Comparison of ENCODE assay signal across 9 mouse cellular contexts in the genomic region with DNA sequence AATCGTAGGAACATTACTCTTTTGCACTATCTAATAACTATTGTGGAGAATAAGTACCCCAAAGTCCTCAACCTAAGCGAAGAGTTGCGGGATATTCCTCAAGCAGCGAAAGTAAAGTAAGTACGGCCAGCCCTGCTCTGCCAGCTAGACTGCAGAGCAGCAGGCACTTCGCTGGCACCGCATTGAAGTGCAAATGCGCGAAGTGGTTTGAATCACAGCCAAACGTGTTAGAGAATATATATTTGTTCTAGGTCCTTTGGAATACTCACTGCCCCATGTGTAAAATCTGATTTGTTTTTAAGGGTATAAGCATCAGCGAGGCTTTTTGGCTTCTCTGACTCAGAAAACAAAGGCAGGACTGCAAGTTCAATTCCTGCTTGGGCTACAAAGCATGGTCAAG.
DNase-seq lines count a peak whose midpoint lies in the region; ATAC-seq lines count a peak whose summit lies in the region.
"Had no signal": no experiment of that assay in that cellular context is flagged by ENCODE, and none has a peak within 500 bp of the region (broad histone marks: within the 10 kb centered on the region; RNA-seq: fewer than 3 reads in every experiment).

No protein-coding gene starts in this region.

- no peak overlapping the region for H3K4me2 ChIP-seq in midbrain, embryonic 13.5 days (replicated peaks)
- no peak overlapping the region for H3K4me2 ChIP-seq in midbrain, embryonic 11.5 days
- H3K4me2 ChIP-seq in forebrain, embryonic 14.5 days (ENCODE audit: low read length), result no peak overlapping the region

- DNase-seq in heart, embryonic 10.5 days (ENCODE audit: low spot score), result no peak
- DNase-seq in heart, postnatal 36 days, result no peak
- no peak for DNase-seq in midbrain, embryonic 11.5 days (ENCODE audit: low spot score, missing footprints)
- peak; percentile 93 for DNase-seq in forebrain, embryonic 14.5 days (ENCODE audit: low spot score)
- DNase-seq in lung, postnatal 25 days (ENCODE audit: low spot score), result peak; percentile 31
- no peak for DNase-seq in embryo, embryonic 10 days (ENCODE audit: low spot score)
- DNase-seq: cerebellum, postnatal 36 days had no signal

- peak overlapping the region; percentile 65; the same call in 1 of the 2 replicates for H3K27ac ChIP-seq in heart, embryonic 10.5 days
- H3K27ac ChIP-seq in midbrain, embryonic 13.5 days, result 0 out of 2 replicates have a peak overlapping the region, but pooled peaks have one; percentile 30
- H3K27ac ChIP-seq in midbrain, embryonic 11.5 days (ENCODE audit: low read depth, low read length), result no peak overlapping the region
- peak overlapping the region; percentile 92 for H3K27ac ChIP-seq in forebrain, embryonic 14.5 days (ENCODE audit: low read depth, low read length)
- H3K27ac ChIP-seq: kidney, postnatal 0 days had no signal

- ATAC-seq in midbrain, embryonic 13.5 days, result no peak
- no peak for ATAC-seq in midbrain, embryonic 11.5 days (ENCODE audit: low FRiP score)
- ATAC-seq in forebrain, embryonic 14.5 days, result peak; percentile 54; the same call in 1 of the 2 replicates

- no peaks in the 10 kb centered on the region for H3K9me3 ChIP-seq in heart, embryonic 10.5 days
- H3K9me3 ChIP-seq in midbrain, embryonic 13.5 days, result no peaks in the 10 kb centered on the region
- H3K9me3 ChIP-seq in midbrain, embryonic 11.5 days (ENCODE audit: control insufficient read depth, low read length), result no peaks in the 10 kb centered on the region
- no peaks in the 10 kb centered on the region for H3K9me3 ChIP-seq in forebrain, embryonic 14.5 days (replicated peaks; ENCODE audit: control insufficient read depth, low read length)

- H3K4me3 ChIP-seq in heart, embryonic 10.5 days, result no peak overlapping the region
- H3K4me3 ChIP-seq in midbrain, embryonic 13.5 days (replicated peaks), result no peak overlapping the region
- H3K4me3 ChIP-seq in midbrain, embryonic 11.5 days (ENCODE audit: low read depth, low read length), result no peak overlapping the region
- no peak overlapping the region for H3K4me3 ChIP-seq in forebrain, embryonic 14.5 days (ENCODE audit: low read depth, low read length)

- WGBS in heart, embryonic 10.5 days, result 92% methylated on average over 11 of the region's 11 CpGs
- WGBS in midbrain, embryonic 13.5 days, result 85% methylated on average over 11 of the region's 11 CpGs
- 92% methylated on average over 11 of the region's 11 CpGs for WGBS in midbrain, embryonic 11.5 days
- 30% methylated on average over 11 of the region's 11 CpGs for WGBS in forebrain, embryonic 14.5 days

- H3K4me1 ChIP-seq in heart, embryonic 10.5 days, result peaks cover 78% of the 10 kb centered on the region
- H3K4me1 ChIP-seq in midbrain, embryonic 13.5 days (replicated peaks), result peaks cover 13% of the 10 kb centered on the region
- H3K4me1 ChIP-seq in midbrain, embryonic 11.5 days (ENCODE audit: control insufficient read depth, insufficient read depth, low read length), result peaks cover 8% of the 10 kb centered on the region
- H3K4me1 ChIP-seq in forebrain, embryonic 14.5 days (ENCODE audit: control insufficient read depth, insufficient read depth, low read length), result peaks cover 32% of the 10 kb centered on the region

- H3K36me3 ChIP-seq in heart, embryonic 10.5 days, result peaks cover 78% of the 10 kb centered on the region
- H3K36me3 ChIP-seq in midbrain, embryonic 13.5 days, result peaks cover 85% of the 10 kb centered on the region
- peaks cover 10% of the 10 kb centered on the region for H3K36me3 ChIP-seq in midbrain, embryonic 11.5 days (ENCODE audit: control insufficient read depth, insufficient read depth, low read length)
- H3K36me3 ChIP-seq in forebrain, embryonic 14.5 days (ENCODE audit: control insufficient read depth, insufficient read depth, low read length), result peaks cover 64% of the 10 kb centered on the region

- H3K9ac ChIP-seq in midbrain, embryonic 13.5 days (replicated peaks), result no peak overlapping the region
- H3K9ac ChIP-seq in midbrain, embryonic 11.5 days (ENCODE audit: low read length), result no peak overlapping the region
- no peak overlapping the region for H3K9ac ChIP-seq in forebrain, embryonic 14.5 days (ENCODE audit: low read length)

- H3K27me3 ChIP-seq in heart, embryonic 10.5 days (ENCODE audit: insufficient read depth, poor library complexity, severe bottlenecking), result no peaks in the 10 kb centered on the region
- H3K27me3 ChIP-seq in midbrain, embryonic 13.5 days, result no peaks in the 10 kb centered on the region
- H3K27me3 ChIP-seq in midbrain, embryonic 11.5 days (ENCODE audit: control insufficient read depth, insufficient read depth, low read length), result no peaks in the 10 kb centered on the region
- no peaks in the 10 kb centered on the region for H3K27me3 ChIP-seq in forebrain, embryonic 14.5 days (replicated peaks; ENCODE audit: control insufficient read depth, insufficient read depth, low read length)

- intact Hi-C loops in heart, postnatal 36 days (cut with DNase I), result loop anchor here (5.0 kb wide), 1 partner anchor 67 kb away; no protein-coding TSS in a partner anchor

Comparison
In these comparisons a context has a peak if more than half of its experiments do, and no peak if none do; other contexts are left out.
1. DNase-seq: peak in forebrain, embryonic 14.5 days (single experiment) and lung, postnatal 25 days (single experiment); none in heart, embryonic 10.5 days (single experiment), heart, postnatal 36 days (0 of 2), midbrain, embryonic 11.5 days (single experiment) and embryo, embryonic 10 days (single experiment).